Comparison of ENCODE assay signal across 22 mouse cellular contexts in the genomic region with DNA sequence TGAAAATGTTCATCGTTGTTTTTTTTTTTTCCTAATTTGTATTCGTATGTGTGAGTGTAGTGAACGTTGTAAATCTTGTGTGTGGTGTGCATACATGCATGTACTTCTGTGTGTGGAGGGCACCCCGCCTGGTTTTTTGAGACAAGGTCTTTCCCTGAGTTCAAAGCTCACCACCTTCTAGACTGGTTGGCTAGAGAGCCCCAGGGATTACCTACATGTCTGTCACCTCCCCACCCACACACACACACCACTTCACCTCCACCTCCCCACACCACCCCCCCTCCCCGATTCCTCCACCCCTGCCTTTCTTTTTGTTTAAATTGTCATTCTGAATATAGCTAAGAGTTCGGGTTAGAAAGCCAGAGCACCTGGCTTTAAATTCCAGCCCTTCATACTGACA. TPM values are rescaled to one million over a fixed set of nuclear protein-coding genes. Genes with fewer than 3 reads are reported as not detected.
DNase-seq lines count a peak whose midpoint lies in the region; TF ChIP-seq lines count a peak whose summit lies in the region.
"Had no signal": no experiment of that assay in that cellular context is flagged by ENCODE, and none has a peak within 500 bp of the region (broad histone marks: within the 10 kb centered on the region; RNA-seq: fewer than 3 reads in every experiment).

No protein-coding gene starts in this region.

- TF ChIP-seq CTCF in spleen, adult 2 months (IDR thresholded peaks at IDR 0.05; ENCODE audit: extremely low read depth, insufficient read depth, insufficient read length, insufficient replicate concordance) = no peak

- TF ChIP-seq POLR2A in spleen, adult 2 months (IDR thresholded peaks at IDR 0.05; ENCODE audit: low read depth, low read length) = no peak

- 69% methylated on average over 6 of the region's 6 CpGs for WGBS in spleen, adult 2 months

- H3K4me3 ChIP-seq in spleen, adult 2 months (ENCODE audit: extremely low read depth, insufficient read depth, insufficient read length) = no peak overlapping the region
- H3K4me3 ChIP-seq: embryonic facial prominence, embryonic 13.5 days; embryonic facial prominence, embryonic 15.5 days; erythroblast, embryonic 14.5 days; forebrain, embryonic 10.5 days; forebrain, embryonic 12.5 days had no signal

- peak overlapping the region; percentile 12; the same call in 1 of the 2 replicates for H3K27ac ChIP-seq in spleen, adult 2 months (ENCODE audit: insufficient read depth, low read length)
- H3K27ac ChIP-seq: embryonic facial prominence, embryonic 13.5 days; embryonic facial prominence, embryonic 15.5 days; forebrain, embryonic 10.5 days; forebrain, embryonic 12.5 days had no signal

- H3K36me3 ChIP-seq in spleen, adult 2 months (ENCODE audit: control insufficient read depth, insufficient read depth, low read length) = no peaks in the 10 kb centered on the region
- H3K36me3 ChIP-seq: embryonic facial prominence, embryonic 13.5 days; embryonic facial prominence, embryonic 15.5 days; forebrain, embryonic 10.5 days; forebrain, embryonic 12.5 days; G1E had no signal

- peaks cover 2% of the 10 kb centered on the region; the same call in 1 of the 2 replicates for H3K27me3 ChIP-seq in spleen, adult 2 months (ENCODE audit: control insufficient read depth, insufficient read depth, low read length)
- H3K27me3 ChIP-seq: CH12.LX had no signal

- DNase-seq in spleen, adult 2 months (ENCODE audit: low read depth in 1 of 2, low spot score in 2 of 2) = no peak
- no peak for DNase-seq in spleen, postnatal 14 days (ENCODE audit: low spot score in 2 of 2)
- peak; percentile 35 for DNase-seq in T-cell, adult 2 months (ENCODE audit: low spot score)
- DNase-seq in naive thymus-derived CD4-positive, alpha-beta T cell, adult 2 months (ENCODE audit: low read depth) = peak; percentile 67
- DNase-seq in cerebellum, adult 9-11 months = no peak
- DNase-seq in embryo, embryonic 11 days = no peak
- DNase-seq in right cerebral cortex, postnatal 4 days = no peak
- DNase-seq: adrenal gland, adult 2 months; adrenal gland, postnatal 10 days; adrenal gland, postnatal 25 days; cerebellum, adult 11 months; cerebellum, adult 18-20 months; cerebellum, adult 8-10 months; cerebellum, postnatal 10 days; cerebellum, postnatal 25 days had no signal

- peaks cover 9% of the 10 kb centered on the region; the same call in 1 of the 2 replicates for H3K4me1 ChIP-seq in spleen, adult 2 months (ENCODE audit: control insufficient read depth, insufficient read depth, insufficient read length)

RNA-seq across cellular contexts. Expression of a gene that starts 7.1 kb away (rescaled TPM):
- polyA plus RNA-seq in spleen, adult 2 months (2012; rRNA removed) = 14.0 and 18.2 TPM in 2 replicates
- polyA plus RNA-seq: erythroblast, embryonic 14.5 days; G1E had no signal

Comparison
In these comparisons a context has a peak if more than half of its experiments do, and no peak if none do; other contexts are left out.
1. DNase-seq: peak in T-cell, adult 2 months (single experiment) and naive thymus-derived CD4-positive, alpha-beta T cell, adult 2 months (single experiment); none in spleen, adult 2 months (0 of 2), spleen, postnatal 14 days (0 of 2), cerebellum, adult 9-11 months (single experiment), embryo, embryonic 11 days (single experiment) and right cerebral cortex, postnatal 4 days (single experiment).